Mouse (Mus musculus) myocyte (in vitro differentiated cells): ENCODE data around the gene Sorcs2.

Experiments used
- E2F4 ChIP-seq: IDR thresholded peaks from one replicate; pipeline ENCODE4 v1.6.1; 2011; ENCODE audit warnings: mild to moderate bottlenecking, control low read depth, moderate library complexity; ENCODE audit not compliant: insufficient read depth
- MAX ChIP-seq: IDR thresholded peaks from one replicate; pipeline ENCODE4 v1.6.1; 2011; ENCODE audit warnings: low read depth, mild to moderate bottlenecking, control low read depth
- MYOD1 ChIP-seq, 3 experiments: IDR thresholded peaks; one replicate each; pipeline ENCODE4 v1.6.1; 2011; ENCODE audit warnings: control low read depth in 2 of 3, low read depth in 2 of 3, mild to moderate bottlenecking in 2 of 3, moderate library complexity in 1 of 3; ENCODE audit not compliant: insufficient read length in 2 of 3, control insufficient read depth in 1 of 3
- MYOG ChIP-seq, 3 experiments: IDR thresholded peaks; one replicate each; pipeline ENCODE4 v1.6.1; 2011; ENCODE audit warnings: control low read depth in 2 of 3, low read depth in 2 of 3, mild to moderate bottlenecking in 2 of 3; ENCODE audit not compliant: insufficient read length in 2 of 3, control insufficient read depth in 1 of 3, insufficient read depth in 1 of 3
- POLR2A ChIP-seq: IDR thresholded peaks from one replicate; pipeline ENCODE4 v1.6.1; 2011; ENCODE audit warnings: low read depth, mild to moderate bottlenecking, control low read depth, moderate library complexity; ENCODE audit not compliant: insufficient read length
- POLR2AphosphoS2 ChIP-seq: IDR thresholded peaks from one replicate; pipeline ENCODE4 v1.6.1; 2011; ENCODE audit warnings: low read depth, control low read depth; ENCODE audit not compliant: insufficient read length
- TCF12 ChIP-seq: IDR thresholded peaks from one replicate; pipeline ENCODE4 v1.6.1; 2011; ENCODE audit warnings: mild to moderate bottlenecking, control low read depth; ENCODE audit not compliant: poor library complexity, insufficient read depth, severe bottlenecking
- TCF3 ChIP-seq: IDR thresholded peaks from one replicate; pipeline ENCODE4 v1.6.1; 2011; ENCODE audit warnings: low read depth, control low read depth; ENCODE audit not compliant: insufficient read length
- USF1 ChIP-seq: IDR thresholded peaks from one replicate; pipeline ENCODE4 v1.6.1; 2011; ENCODE audit warnings: low read depth, mild to moderate bottlenecking, control low read depth, moderate library complexity

- TF ChIP-seq MAX: no peak
- TF ChIP-seq POLR2A: no peak
- no peak for TF ChIP-seq USF1
- no peak for TF ChIP-seq MYOG (IDR thresholded peaks at IDR 0.05; ENCODE audit: control insufficient read depth in 1 of 3, insufficient read depth in 1 of 3, insufficient read length in 2 of 3, low read depth in 2 of 3)
- TF ChIP-seq TCF12: no peak
- TF ChIP-seq MYOD1 (IDR thresholded peaks at IDR 0.05; ENCODE audit: control insufficient read depth in 1 of 3, insufficient read length in 2 of 3, low read depth in 2 of 3): no peak
- no peak for TF ChIP-seq E2F4
- no peak for TF ChIP-seq POLR2AphosphoS2
- TF ChIP-seq TCF3: no peak
These were observed 63.7 kb downstream of the Sorcs2 start for GRCm38 (mm10) chr5:36334227-36334626.
